Mouse (Mus musculus): ENCODE measurements around the gene Akt1. TPM values are rescaled to one million over a fixed set of nuclear protein-coding genes. Genes with fewer than 3 reads are reported as not detected.

Gene Akt1
- total RNA-seq, 4 experiments from 2014 or later, result 153 to 162 (median 161) TPM

DNA sequence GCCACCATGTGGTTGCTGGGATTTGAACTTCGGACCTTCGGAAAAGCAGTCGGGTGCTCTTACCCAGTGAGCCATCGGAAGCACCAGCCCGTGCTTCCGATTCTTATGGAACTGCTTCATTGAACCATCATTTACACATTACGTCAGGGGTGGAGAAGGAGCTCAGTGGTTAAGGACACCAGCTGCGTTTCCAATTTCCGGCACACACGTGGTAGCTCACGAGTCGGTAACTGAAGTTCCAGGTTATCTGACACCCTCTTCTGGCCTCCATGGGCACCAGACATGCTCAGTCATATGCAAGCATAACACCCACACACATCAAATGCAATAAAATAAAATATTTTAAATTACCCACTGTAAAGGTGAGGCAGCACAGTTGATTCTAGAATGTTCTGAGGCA, 44.7 kb downstream of the Akt1 start:
- no peak for DNase-seq (ENCODE audit: low spot score in 2 of 2)

DNA sequence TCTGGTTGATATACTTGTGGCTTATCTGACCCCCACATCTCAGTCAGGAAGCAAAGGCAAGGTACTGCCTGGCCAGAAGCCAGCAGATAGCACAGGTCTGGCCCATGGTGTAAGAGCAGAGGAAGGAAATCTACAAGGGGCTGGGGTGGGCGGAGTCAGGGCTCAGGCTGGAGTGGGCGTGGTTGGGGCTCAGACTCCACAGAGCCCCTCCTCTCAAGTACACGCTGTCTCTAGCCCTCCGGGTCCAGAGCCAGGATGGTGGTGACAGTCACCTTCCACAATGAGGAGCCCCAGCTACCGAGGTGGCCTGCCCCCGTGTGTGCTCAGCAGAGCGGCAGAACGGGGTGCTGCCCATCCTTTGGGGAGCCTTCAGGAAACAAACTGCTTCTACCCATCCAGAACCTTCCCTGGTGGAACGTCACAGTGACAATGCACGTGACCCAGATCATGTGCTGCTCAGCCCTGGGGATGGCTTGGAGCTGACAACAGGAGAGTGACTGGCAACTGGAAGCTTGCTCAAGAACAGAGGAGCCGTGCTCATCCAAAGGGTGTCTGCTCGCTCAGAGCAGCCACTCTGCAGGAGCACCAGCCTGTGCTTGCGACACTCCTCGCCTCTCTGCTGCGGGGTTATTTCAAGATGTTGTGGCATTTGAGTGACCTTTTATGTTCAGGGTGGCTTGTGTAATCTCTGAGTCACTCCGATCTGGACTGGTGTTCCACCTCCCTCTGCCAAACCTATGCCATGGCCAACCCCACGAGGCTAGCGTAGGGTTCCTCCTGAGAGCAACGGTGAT, 45.6 kb downstream of the Akt1 start:
- DNase-seq (ENCODE audit: low spot score in 2 of 2), result peak; percentile 42 to 64

DNA sequence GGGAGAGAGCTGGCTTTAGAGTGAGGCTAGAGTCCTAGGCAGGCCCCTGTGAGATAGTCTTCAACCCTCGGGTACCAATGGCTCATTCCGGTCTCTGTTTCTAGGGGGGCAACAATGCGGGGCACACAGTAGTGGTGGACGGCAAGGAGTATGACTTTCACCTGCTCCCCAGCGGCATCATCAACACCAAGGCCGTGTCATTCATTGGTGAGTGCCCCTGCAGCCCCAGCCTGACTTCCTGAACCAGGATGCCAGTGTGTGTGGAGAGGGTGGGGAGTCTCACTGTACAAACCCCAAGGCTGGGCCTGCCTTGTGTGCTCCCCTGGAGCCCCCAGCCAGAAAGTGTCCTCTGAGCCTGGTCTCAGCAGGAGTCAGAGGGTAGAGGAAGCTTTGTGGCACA, 46.5 kb downstream of the Akt1 start:
- DNase-seq (ENCODE audit: low spot score in 2 of 2), result no peak

- no peak for DNase-seq (ENCODE audit: low spot score in 2 of 2)
Observed at GRCm38 (mm10) chr12:112627097-112627881, 47.4 kb downstream of the Akt1 start.

GRCm38 (mm10) chr12:112626455-112626854, 48.2 kb downstream of the Akt1 start:
- no peak for DNase-seq (ENCODE audit: low spot score in 2 of 2)

DNA sequence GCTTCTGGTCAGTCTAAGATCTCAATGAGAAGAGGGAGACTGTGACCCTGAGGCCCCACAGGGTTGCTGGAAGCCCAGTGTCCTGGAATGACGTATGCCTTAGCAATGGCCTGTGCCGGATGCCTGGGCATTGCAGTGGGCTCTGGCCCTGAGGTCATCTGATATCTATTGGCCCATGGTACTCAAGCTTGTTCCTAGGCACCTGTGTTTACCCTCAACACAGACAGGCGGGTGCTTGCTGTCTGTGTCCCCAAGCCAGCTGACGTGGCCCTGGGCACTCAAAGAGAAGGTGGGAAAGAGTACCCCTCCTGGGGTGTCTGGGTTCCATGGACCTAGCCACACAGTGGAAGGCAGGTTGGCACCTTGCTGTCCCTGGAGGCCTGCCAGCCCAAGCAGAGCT, 49.0 kb downstream of the Akt1 start:
- no peak for DNase-seq (ENCODE audit: low spot score in 2 of 2)

DNA sequence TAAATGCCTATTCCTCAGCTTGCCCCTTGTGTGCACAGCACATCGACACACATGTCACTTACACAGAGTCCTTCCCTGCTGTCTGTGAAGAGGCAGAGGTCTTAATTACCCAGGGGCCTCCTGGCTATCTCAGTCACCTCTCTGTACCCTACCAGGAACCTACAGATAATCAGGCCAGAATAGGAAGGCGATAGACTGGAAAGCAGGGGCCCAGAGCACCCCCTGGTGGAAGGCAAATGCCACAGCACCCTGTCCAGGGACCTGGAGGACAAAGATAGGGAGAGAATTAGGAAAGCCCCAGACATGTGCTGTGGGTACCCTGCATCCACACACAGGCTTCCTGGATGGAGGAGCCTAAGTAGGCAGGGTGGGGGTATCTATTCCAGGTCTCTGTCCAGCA, 50.9 kb downstream of the Akt1 start:
- DNase-seq (ENCODE audit: low spot score in 2 of 2), result peak in 1 of 2 experiments; percentile 52

DNA sequence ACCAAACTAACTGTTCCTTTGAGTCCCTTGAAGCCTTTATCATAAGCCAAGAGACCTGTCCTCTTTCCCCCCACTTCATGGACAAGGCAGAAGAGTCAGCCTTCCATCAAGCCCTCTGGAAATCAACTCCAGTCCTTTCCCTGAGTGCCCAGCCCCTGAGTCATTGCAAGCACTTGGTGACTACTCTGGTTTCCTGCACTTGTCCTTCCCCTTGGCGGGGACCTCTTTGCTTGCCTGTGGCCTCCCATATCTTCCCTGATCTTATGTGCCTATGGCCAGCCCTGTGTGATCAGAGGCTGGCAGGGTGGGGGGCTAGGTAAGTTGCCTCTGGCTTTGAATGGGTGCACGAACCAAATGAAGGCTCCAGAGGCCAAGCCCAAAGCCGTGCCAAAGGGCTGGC, 52.8 kb downstream of the Akt1 start:
- no peak for DNase-seq (ENCODE audit: low spot score in 2 of 2)

- DNase-seq (ENCODE audit: low spot score in 2 of 2), result no peak
Observed at GRCm38 (mm10) chr12:112620354-112621061, 54.2 kb downstream of the Akt1 start.

- DNase-seq (ENCODE audit: low spot score in 2 of 2), result no peak
Observed at GRCm38 (mm10) chr12:112619686-112620353, 54.9 kb downstream of the Akt1 start, which contains the start of gene Adssl1. Adssl1 (plus strand) TSS chr12:112620045.

DNA sequence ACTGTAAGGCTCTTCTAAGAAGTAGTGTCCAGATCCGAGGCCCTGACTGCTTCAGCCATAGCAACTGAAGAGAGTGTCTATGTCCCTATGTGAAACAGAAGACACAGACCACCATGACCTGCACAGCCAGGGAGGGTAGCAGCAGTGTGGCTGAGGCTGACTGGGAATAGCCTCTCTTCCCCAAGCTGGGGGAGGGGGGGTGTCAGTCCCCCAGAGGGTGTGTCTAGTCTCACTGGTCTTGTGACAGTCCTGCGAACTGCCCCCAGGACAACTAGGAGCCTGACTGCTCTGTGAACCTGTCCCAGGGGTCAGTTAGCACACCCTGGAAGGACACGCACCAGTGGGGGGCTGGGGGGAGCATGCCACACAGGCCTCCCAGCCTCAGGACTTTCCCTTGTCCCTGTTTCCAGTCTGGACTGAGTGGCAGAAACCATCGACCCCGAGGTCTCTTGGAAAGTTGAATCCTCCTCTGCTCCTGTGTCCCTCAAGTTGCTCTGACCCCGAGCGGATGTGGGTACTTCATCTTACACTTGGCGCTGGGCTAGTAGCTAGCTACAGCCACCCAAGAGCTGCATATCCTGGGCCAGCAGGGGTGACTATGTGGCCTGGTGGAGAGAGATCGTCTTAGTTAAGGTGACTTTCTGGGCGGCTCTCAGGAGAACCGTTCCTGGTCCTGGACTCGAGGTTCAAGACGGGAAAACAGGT, 55.6 kb downstream of the Akt1 start:
- no peak for DNase-seq (ENCODE audit: low spot score in 2 of 2)

DNA sequence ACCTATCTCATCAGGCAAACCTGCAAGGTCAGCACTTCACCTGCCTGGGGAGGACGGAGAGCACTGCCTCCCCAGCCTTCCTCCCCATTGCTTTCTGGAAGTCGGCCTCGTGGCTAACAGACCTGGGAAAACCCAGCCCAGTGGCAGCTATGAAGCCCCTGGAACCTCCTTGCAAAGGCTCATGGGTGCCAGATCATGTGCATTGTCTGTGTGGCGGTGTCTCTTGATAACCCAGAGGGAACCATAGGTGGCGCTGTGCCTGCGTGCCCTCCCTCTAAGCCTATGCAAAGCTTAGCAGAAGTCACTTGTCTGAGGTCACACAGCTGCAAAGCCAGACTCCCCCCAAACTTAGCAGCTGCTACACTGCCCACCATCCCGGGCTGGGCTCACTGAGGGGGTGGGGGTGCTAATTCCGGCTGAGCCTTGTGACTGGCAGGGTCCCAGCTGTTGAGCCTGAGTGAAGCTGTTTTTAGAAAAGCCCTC, 56.7 kb downstream of the Akt1 start:
- peak; percentile 52 to 65 for DNase-seq (ENCODE audit: low spot score in 2 of 2)

DNA sequence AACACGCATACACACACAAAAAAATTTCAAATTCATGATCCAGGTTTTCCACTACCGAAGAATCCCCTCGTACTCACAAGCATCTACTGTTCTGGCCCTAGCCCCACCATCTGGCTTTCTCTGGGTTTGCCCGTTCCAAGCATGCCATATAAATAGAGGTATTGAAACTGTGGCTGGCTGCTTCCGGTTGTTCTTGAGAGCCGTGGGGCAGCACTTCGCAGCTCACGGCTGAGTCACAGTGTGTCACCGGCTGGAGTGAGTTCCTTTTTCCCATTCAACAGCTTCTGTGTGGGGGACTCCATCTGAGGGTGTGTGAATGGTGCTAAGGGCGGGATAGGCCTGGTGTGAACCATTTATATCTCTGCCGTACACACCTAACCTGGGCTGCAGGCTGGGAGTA, 57.5 kb downstream of the Akt1 start:
- DNase-seq (ENCODE audit: low spot score in 2 of 2), result peak; percentile 69 to 74

DNA sequence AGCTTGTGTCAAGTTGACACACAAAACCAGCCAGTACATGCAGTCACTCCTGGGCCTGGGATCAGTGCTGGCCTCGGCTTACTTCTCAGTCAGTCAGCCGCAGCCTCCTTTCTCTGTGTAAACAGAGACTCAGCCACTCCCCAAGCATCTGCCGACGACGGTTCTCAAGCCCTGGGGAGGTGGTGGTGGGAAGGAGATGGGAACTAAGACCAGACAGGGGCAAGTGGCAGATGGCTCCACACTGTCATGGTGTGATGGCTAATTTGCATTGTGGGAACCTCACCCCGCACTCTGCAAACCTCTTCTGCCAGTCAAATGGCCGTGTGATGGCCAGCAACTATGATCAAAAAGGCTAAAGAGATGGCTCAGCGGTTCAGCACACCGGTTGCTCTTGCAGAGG, 58.0 kb downstream of the Akt1 start:
- no peak for DNase-seq (ENCODE audit: low spot score in 2 of 2)

DNA sequence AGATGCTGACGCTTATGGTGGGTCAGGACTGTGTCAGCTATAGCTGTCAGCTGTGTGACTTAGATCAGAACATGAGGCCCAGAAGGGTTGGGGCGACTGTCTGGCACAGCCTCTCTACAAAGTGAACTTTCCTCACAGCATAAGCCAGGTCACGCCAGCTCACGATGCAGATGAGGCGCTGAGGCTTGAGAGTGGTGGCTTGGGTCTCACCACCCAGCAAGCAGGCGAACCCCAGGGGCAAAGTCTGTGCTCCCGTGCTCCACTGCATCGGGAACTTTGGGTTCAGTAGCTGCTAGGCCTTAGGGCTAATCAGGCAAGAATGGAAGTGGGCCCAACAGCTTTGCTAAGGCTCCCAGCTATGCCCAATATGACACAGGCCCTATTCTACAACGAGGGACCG, 65.7 kb downstream of the Akt1 start:
- DNase-seq (ENCODE audit: low spot score in 2 of 2), result no peak

DNA sequence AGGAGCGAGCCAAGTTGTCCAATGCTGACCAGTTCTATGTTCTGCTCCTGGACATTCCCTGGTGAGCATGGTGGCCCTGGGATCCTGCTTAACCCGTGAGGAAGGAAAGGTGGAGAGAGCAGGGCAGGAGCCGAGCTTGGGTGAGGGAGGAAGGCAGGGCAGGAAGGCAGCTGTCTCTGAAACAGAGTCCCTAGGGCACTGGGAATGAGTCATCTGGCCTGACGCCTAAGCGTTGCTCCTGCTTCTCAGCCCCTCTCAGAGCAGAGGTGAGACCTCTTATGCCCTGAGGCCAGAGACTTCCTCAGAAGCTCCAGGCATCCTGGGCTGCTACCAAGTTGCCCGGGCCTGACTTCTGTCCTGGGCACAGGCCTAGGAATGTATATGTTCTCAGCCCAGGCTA, 67.7 kb downstream of the Akt1 start:
- DNase-seq (ENCODE audit: low spot score in 2 of 2), result no peak

DNA sequence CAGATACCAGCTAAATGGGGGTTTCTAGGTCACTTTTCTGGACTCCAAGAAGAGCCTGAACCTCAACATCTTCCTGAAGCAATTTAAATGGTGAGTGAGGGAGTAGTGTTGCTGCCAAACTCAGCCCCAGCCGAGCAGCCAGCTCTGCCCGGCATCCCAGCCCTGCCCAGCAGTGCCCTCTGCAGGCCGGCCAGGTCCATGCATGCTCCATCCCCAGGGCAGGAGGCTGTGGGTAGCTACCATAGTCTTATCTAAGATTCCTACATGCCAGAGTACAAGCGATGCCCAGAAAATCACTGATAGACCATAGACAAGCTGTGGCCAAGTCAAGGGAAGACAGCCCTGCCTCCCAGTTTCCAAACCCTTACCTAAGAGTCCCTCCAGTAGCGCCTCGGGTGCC, 68.9 kb downstream of the Akt1 start:
- DNase-seq (ENCODE audit: low spot score in 2 of 2), result peak; percentile 64 to 84

- DNase-seq (ENCODE audit: low spot score in 2 of 2), result peak in 1 of 2 experiments; percentile 44
Observed at GRCm38 (mm10) chr12:112604709-112605649, 69.7 kb downstream of the Akt1 start.

GRCm38 (mm10) chr12:112604022-112604421, 70.7 kb downstream of the Akt1 start:
- no peak for DNase-seq (ENCODE audit: low spot score in 2 of 2)
